Mouse (Mus musculus) embryonic facial prominence, embryonic 12.5 days (tissue): ENCODE results near the gene Socs4. TPM values are rescaled to one million over a fixed set of nuclear protein-coding genes. Genes with fewer than 3 reads are reported as not detected.
A peak's percentile ranks its signal among the peaks of the same experiment; 100 is the strongest.

Experiments
- ATAC-seq: fragments of 200-750 bp; cut with Nextera tagmentation; 2 replicates; pipeline ENCODE4 v1.8.0; 2017; ENCODE audit not compliant: insufficient number of reproducible peaks, insufficient read depth, low FRiP score, low TSS enrichment
- H3K27ac ChIP-seq: fragments of 300-500 bp; sonication (generic); 2 replicates; pipeline ENCODE4 v1.5.1; 2016; ENCODE audit warnings: mild to moderate bottlenecking
- H3K27me3 ChIP-seq: fragments of 300-500 bp; sonication (generic); 2 replicates; pipeline ENCODE4 v1.6.1; 2016; ENCODE audit warnings: mild to moderate bottlenecking, moderate library complexity
- H3K36me3 ChIP-seq: fragments of 300-500 bp; sonication (generic); 2 replicates; pipeline ENCODE4 v1.6.1; 2016; ENCODE audit warnings: mild to moderate bottlenecking
- H3K4me1 ChIP-seq: fragments of 300-500 bp; sonication (generic); 2 replicates; pipeline ENCODE4 v1.6.1; 2016
- H3K4me2 ChIP-seq: fragments of 300-500 bp; sonication (generic); replicated peaks from 2 replicates; pipeline ENCODE4 v1.6.1; 2016; ENCODE audit warnings: mild to moderate bottlenecking, moderate library complexity
- H3K4me3 ChIP-seq: fragments of 300-500 bp; sonication (generic); 2 replicates; pipeline ENCODE4 v1.5.1; 2016; ENCODE audit warnings: mild to moderate bottlenecking
- H3K9ac ChIP-seq: fragments of 300-500 bp; sonication (generic); 2 replicates; pipeline ENCODE4 v1.6.1; 2016; ENCODE audit warnings: mild to moderate bottlenecking, moderate library complexity
- H3K9me3 ChIP-seq: fragments of 300-500 bp; sonication (generic); 2 replicates; pipeline ENCODE4 v1.6.1; 2016; ENCODE audit warnings: mild to moderate bottlenecking, moderate library complexity
- WGBS: fragments of 180-500 bp; shearing (Covaris S2); methylation state at CpG from one replicate; pipeline ENCODE4 v1.1.7; 2016; 5-methylcytosine and 5-hydroxymethylcytosine counted together
- polyA plus RNA-seq: library from polyadenylated mRNA; unstranded; fragments of >200 nt; fragmentation: Nextera tagmentation; extraction: Ambion mirVana; gene quantifications from 2 replicates; pipeline ENCODE4 v1.2.1, GENCODE M21; 2016

Socs4 gene
- polyA plus RNA-seq, 1 experiment from 2014 or later = 3.9 TPM

DNA sequence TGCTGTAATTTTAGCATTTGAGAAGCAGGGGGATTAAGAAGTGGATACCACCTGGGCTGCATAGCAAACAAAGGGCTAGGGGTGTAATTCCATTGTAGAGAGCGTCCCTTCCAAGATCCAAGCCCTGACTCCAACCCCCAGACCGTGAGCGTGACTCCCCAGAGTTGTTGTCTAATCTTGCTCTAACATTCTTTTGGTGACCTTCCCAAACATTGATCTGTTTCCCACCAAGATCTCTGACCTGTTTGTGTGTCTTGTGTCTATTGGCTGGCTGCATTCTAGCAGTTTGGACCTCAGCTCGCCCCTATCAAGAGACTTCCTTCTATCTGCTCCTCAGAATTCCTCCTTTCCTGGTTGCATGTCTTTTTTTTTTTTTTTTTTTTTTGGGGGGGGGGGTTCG, 10.3 kb downstream of the Socs4 start:
- H3K4me1 ChIP-seq = no peaks in the 10 kb centered on the region
- H3K9me3 ChIP-seq = no peaks in the 10 kb centered on the region
- no peaks in the 10 kb centered on the region for H3K27me3 ChIP-seq
- 86% methylated on average over 4 of the region's 5 CpGs for WGBS
- ATAC-seq = no peak
- H3K4me3 ChIP-seq = no peak overlapping the region
- no peak overlapping the region for H3K4me2 ChIP-seq
- H3K36me3 ChIP-seq = 0 out of 2 replicates have a peak, but pooled peaks cover 9% of the 10 kb centered on the region
- no peak overlapping the region for H3K27ac ChIP-seq
- no peak overlapping the region for H3K9ac ChIP-seq

DNA sequence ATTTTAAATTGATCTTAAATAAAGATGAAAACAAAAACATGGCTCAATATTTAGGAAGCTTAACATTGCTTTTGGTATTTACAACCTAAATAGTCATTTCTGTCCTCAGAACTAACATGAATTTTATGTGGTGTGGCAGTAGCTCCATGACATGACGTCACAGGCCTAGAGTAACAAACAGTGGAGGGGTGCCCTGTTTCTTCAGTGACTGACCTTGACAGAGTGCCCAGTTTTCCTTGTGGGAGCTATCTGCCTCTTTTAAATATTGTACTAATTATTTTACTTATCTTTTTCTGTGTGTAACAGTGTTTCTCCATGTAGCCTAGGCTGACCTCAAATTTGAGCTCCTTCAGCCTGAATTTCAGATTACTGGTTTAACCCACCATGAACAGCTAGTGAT, 15.0 kb downstream of the Socs4 start:
- no peaks in the 10 kb centered on the region for H3K4me1 ChIP-seq
- 0 out of 2 replicates have a peak, but pooled peaks cover 9% of the 10 kb centered on the region for H3K36me3 ChIP-seq
- H3K9me3 ChIP-seq = no peaks in the 10 kb centered on the region
- no peak overlapping the region for H3K27ac ChIP-seq
- H3K27me3 ChIP-seq = no peaks in the 10 kb centered on the region
- no peak for ATAC-seq
- H3K9ac ChIP-seq = no peak overlapping the region
- no peak overlapping the region for H3K4me2 ChIP-seq
- WGBS = 93% methylated on average over 1 of the region's 1 CpGs
- H3K4me3 ChIP-seq = no peak overlapping the region

- Histone ChIP-seq H3K4me1 (peaks cover 5% of the 10 kb centered on the region; the same call in 1 of the 2 replicates), H3K27me3 (no peaks in the 10 kb centered on the region), H3K27ac (no peak overlapping the region), H3K4me2 (no peak overlapping the region), H3K9me3 (no peaks in the 10 kb centered on the region), H3K4me3 (no peak overlapping the region), H3K9ac (no peak overlapping the region), H3K36me3 (0 out of 2 replicates have a peak, but pooled peaks cover 9% of the 10 kb centered on the region)
- WGBS = 47% methylated on average over 4 of the region's 4 CpGs
- no peak for ATAC-seq
Measured at GRCm38 (mm10) chr14:47294136-47294535, 17.4 kb downstream of the Socs4 start.

DNA sequence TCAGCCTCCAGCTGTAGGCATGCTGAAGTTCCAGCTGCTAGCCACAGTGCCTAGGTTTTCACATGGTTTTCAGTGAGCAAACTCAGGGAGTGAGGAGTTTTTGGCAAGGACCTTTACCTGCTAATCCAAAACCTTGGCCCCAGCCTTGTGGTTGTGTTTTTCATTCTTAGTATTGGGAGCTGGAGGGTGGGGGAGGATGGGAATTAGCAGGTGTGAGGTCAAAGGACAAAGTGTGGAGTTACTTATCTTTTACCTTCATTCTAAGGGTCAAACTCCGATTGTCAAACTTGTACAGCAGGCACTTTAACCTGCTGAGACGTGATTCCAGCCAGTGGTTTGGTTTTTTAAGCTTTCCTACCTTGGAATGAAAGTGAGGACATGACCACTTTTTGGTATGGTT, 19.5 kb downstream of the Socs4 start:
- no peak for ATAC-seq
- H3K27me3 ChIP-seq = no peaks in the 10 kb centered on the region
- H3K4me2 ChIP-seq = no peak overlapping the region

GRCm38 (mm10) chr14:47297785-47298407, 21.2 kb downstream of the Socs4 start, which contains the start of gene Mapk1ip1l:
Gene Mapk1ip1l (plus strand): TSS chr14:47298266.
- peak within 1 kb of the TSS; percentile 97 for H3K27ac ChIP-seq
- peaks cover 13% of the 10 kb centered on the region for H3K4me1 ChIP-seq
- no peaks in the 10 kb centered on the region for H3K27me3 ChIP-seq
- H3K4me3 ChIP-seq = peak within 1 kb of the TSS; percentile 95
- H3K9me3 ChIP-seq = no peaks in the 10 kb centered on the region
- H3K4me2 ChIP-seq = peak within 1 kb of the TSS; percentile 79
- WGBS = under 1% methylated on average over 34 of the region's 34 CpGs
- H3K36me3 ChIP-seq = peaks cover 5% of the 10 kb centered on the region
- H3K9ac ChIP-seq = peak within 1 kb of the TSS; percentile 98
- peak; percentile 74 for ATAC-seq

More for the DNA sequence above, 19.5 kb downstream of the Socs4 start:
- Histone ChIP-seq H3K9ac (no peak overlapping the region), H3K9me3 (no peaks in the 10 kb centered on the region), H3K4me3 (no peak overlapping the region), H3K4me1 (peaks cover 13% of the 10 kb centered on the region), H3K27ac (no peak overlapping the region), H3K36me3 (0 out of 2 replicates have a peak, but pooled peaks cover under 1% of the 10 kb centered on the region)
- 60% methylated on average over 2 of the region's 2 CpGs for WGBS

DNA sequence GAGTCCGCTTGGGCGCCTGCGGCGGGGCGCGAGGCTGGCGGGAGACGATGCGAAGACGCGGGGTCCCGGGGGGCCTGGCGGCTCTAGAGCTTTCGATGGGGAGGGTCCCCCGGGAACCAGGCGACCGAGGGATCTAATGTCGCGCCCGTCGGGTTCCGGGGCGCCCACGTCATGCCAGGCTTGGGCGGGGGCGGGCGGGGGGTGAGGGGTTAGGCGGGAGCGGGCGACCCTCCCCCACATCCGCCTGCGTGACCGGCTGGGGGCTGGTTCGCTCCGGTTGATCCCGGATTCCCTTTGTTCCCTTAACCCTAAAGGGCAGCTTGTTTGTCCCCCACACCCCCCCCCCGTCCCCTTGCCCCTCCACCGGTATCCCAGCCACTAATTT, 21.7 kb downstream of the Socs4 start:
- H3K4me3 ChIP-seq = peak overlapping the region; percentile 95
- peak overlapping the region; percentile 97 for H3K27ac ChIP-seq
- under 1% methylated on average over 30 of the region's 38 CpGs for WGBS
- H3K36me3 ChIP-seq = peaks cover 9% of the 10 kb centered on the region
- H3K27me3 ChIP-seq = no peaks in the 10 kb centered on the region
- H3K4me2 ChIP-seq = peak overlapping the region; percentile 79
- H3K4me1 ChIP-seq = peaks cover 13% of the 10 kb centered on the region
- peak overlapping the region; percentile 98 for H3K9ac ChIP-seq
- no peaks in the 10 kb centered on the region for H3K9me3 ChIP-seq
- ATAC-seq = peak; percentile 71

- ATAC-seq = no peak
- peak overlapping the region; percentile 98 for H3K9ac ChIP-seq
- peaks cover 13% of the 10 kb centered on the region for H3K4me1 ChIP-seq
- no peaks in the 10 kb centered on the region for H3K9me3 ChIP-seq
- no peaks in the 10 kb centered on the region for H3K27me3 ChIP-seq
- H3K27ac ChIP-seq = peak overlapping the region; percentile 97
- 0% methylated on average over 15 of the region's 15 CpGs for WGBS
- H3K36me3 ChIP-seq = peaks cover 9% of the 10 kb centered on the region
- peak overlapping the region; percentile 79 for H3K4me2 ChIP-seq
- H3K4me3 ChIP-seq = peak overlapping the region; percentile 95
Measured at GRCm38 (mm10) chr14:47298819-47299261, 22.1 kb downstream of the Socs4 start.

GRCm38 (mm10) chr14:47302885-47303680, 26.4 kb downstream of the Socs4 start:
- no peak overlapping the region for H3K4me3 ChIP-seq
- no peak for ATAC-seq
- peaks cover 7% of the 10 kb centered on the region for H3K4me1 ChIP-seq
- H3K27me3 ChIP-seq = no peaks in the 10 kb centered on the region
- H3K4me2 ChIP-seq = no peak overlapping the region
- WGBS = 82% methylated on average over 14 of the region's 14 CpGs
- H3K9me3 ChIP-seq = no peaks in the 10 kb centered on the region
- peaks cover 22% of the 10 kb centered on the region for H3K36me3 ChIP-seq
- H3K9ac ChIP-seq = no peak overlapping the region
- no peak overlapping the region for H3K27ac ChIP-seq

DNA sequence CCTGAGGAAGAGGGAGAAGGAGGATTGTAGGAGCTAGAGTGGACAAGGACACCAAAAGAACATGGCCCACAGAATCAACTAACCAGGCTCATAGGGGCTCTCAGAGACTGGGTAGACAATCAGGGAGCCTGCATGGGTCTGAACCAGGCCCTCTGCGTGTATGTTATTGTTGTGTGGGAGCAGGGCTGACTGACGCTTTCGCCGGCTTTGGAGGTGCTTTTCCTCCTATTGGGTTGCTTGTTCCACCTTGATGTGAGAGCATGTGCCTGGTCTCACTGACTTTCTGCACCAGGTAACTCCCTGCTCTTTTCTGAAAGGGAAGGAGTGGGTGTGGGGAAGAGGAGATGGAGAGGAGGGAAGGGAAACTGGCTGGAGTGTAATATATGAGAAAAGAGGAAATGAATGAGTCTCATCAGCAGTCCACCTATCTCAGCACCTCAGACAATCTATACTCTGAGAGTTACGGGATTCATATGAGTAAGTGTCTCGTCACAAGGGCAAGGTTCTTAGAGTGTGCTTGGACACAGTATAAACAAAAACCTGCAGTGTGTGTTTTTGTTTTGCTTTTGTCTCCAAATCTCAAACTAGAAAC, 28.2 kb downstream of the Socs4 start:
- Histone ChIP-seq H3K27me3 (no peaks in the 10 kb centered on the region), H3K27ac (no peak overlapping the region), H3K9ac (no peak overlapping the region), H3K4me1 (peaks cover 4% of the 10 kb centered on the region), H3K9me3 (no peaks in the 10 kb centered on the region), H3K4me3 (no peak overlapping the region), H3K36me3 (peaks cover 28% of the 10 kb centered on the region), H3K4me2 (no peak overlapping the region)
- WGBS = 91% methylated on average over 6 of the region's 6 CpGs
- no peak for ATAC-seq

DNA sequence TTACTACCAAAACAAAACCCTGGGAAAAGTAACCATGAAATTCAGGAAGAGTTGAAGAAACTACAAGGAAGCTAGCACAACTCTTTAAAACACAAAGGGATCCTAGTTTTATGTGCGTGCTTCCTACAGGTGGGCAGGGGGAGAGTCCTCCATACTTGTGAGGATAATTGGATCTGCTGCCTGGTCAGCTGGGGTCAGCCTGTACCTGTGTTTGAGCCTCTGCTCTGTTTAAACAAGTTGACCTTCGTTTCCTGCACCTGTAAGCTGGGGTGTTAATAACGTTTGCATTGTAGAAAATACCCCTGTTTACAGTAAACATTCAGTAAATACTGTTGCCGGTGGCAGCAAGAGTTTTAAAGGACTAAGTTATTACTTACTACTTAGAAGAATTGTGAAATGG, 29.2 kb downstream of the Socs4 start:
- H3K36me3 ChIP-seq = peaks cover 39% of the 10 kb centered on the region
- no peak overlapping the region for H3K4me2 ChIP-seq
- WGBS = 82% methylated on average over 4 of the region's 4 CpGs

GRCm38 (mm10) chr14:47307669-47308068, 30.9 kb downstream of the Socs4 start:
- no peak for ATAC-seq
- WGBS = 84% methylated on average over 3 of the region's 3 CpGs
- H3K27ac ChIP-seq = no peak overlapping the region
- no peak overlapping the region for H3K9ac ChIP-seq
- H3K4me1 ChIP-seq = no peaks in the 10 kb centered on the region
- no peak overlapping the region for H3K4me3 ChIP-seq
- peaks cover 45% of the 10 kb centered on the region for H3K36me3 ChIP-seq
- no peak overlapping the region for H3K4me2 ChIP-seq
- no peaks in the 10 kb centered on the region for H3K9me3 ChIP-seq
- no peaks in the 10 kb centered on the region for H3K27me3 ChIP-seq

More for the DNA sequence above, 29.2 kb downstream of the Socs4 start:
- no peak for ATAC-seq
- H3K27me3 ChIP-seq = no peaks in the 10 kb centered on the region
- no peaks in the 10 kb centered on the region for H3K9me3 ChIP-seq
- no peak overlapping the region for H3K9ac ChIP-seq
- no peaks in the 10 kb centered on the region for H3K4me1 ChIP-seq
- H3K4me3 ChIP-seq = no peak overlapping the region
- no peak overlapping the region for H3K27ac ChIP-seq
